Mouse (Mus musculus) bone marrow macrophage, adult 2 months (primary cell): ENCODE measurements around the gene Coasy.

Experiments used
- CTCF ChIP-seq: IDR thresholded peaks from 2 replicates; pipeline ENCODE4 v1.5.1; 2012; ENCODE audit warnings: low read depth, mild to moderate bottlenecking, low read length, moderate library complexity
- POLR2A ChIP-seq: IDR thresholded peaks from 2 replicates; pipeline ENCODE4 v1.6.1; 2012; ENCODE audit warnings: mild to moderate bottlenecking, low read depth, low read length, borderline replicate concordance

DNA sequence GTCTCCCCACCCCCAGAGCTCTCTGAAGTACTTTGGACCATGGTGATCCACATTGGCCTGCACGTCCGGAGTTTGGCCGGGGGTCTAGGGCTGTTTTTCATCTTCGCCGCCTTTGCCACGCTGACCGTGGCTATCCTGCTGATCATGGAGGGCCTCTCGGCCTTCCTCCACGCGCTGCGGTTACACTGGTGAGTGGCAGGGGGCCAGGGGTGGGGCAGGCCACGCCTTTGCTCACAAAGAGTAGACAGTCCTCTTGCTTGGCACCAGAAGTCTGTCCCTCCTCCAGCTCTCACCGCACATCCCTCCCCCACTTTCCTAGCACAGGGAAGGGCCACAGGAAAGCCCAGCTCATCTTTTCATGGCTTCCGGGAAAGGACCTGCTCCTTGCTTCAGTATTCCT, 26.9 kb upstream of the Coasy start:
- TF ChIP-seq CTCF (no peak), POLR2A (no peak)
